Mouse (Mus musculus): Measurements from ENCODE around the gene Oaz1. TPM values are rescaled to one million over a fixed set of nuclear protein-coding genes. Genes with fewer than 3 reads are reported as not detected.

Oaz1 gene
- polyA plus RNA-seq, 1 experiment = 1,349 TPM

- Histone ChIP-seq H3K79me2 (ENCODE audit: control insufficient read depth, insufficient read depth) (peaks cover 26% of the 10 kb centered on the region), H3ac (ENCODE audit: control insufficient read depth, insufficient read length) (no peak overlapping the region), H3K4me3 (no peak overlapping the region), H3K27me3 (ENCODE audit: control insufficient read depth, insufficient read depth, insufficient read length) (no peaks in the 10 kb centered on the region), H3K36me3 (ENCODE audit: control insufficient read depth, insufficient read depth) (peaks cover 14% of the 10 kb centered on the region), H3K4me2 (ENCODE audit: low read depth) (no peak overlapping the region)
- peak; percentile 70 for TF ChIP-seq POLR2AphosphoS2 (IDR thresholded peaks at IDR 0.05; ENCODE audit: insufficient read length, low read depth)
- TF ChIP-seq POLR2A (IDR thresholded peaks at IDR 0.05; ENCODE audit: insufficient read length, low read depth) = peak; percentile 23
- no peak for TF ChIP-seq USF1 (IDR thresholded peaks at IDR 0.05; ENCODE audit: low read depth)
- TF ChIP-seq E2F4 (IDR thresholded peaks at IDR 0.05; ENCODE audit: insufficient read depth) = no peak
- no peak for TF ChIP-seq CEBPB (IDR thresholded peaks at IDR 0.05; ENCODE audit: insufficient read depth, poor library complexity, severe bottlenecking)
These were observed 3.2 kb downstream of the Oaz1 start for GRCm38 (mm10) chr10:80829359-80830278.

GRCm38 (mm10) chr10:80831136-80831535, 4.7 kb downstream of the Oaz1 start:
- Histone ChIP-seq H3K36me3 (ENCODE audit: control insufficient read depth, insufficient read depth) (peaks cover 14% of the 10 kb centered on the region), H3K27me3 (ENCODE audit: control insufficient read depth, insufficient read depth, insufficient read length) (no peaks in the 10 kb centered on the region), H3K4me3 (no peak overlapping the region), H3K4me2 (ENCODE audit: low read depth) (no peak overlapping the region), H3ac (ENCODE audit: control insufficient read depth, insufficient read length) (no peak overlapping the region), H3K79me2 (ENCODE audit: control insufficient read depth, insufficient read depth) (peaks cover 26% of the 10 kb centered on the region)
- TF ChIP-seq TCF12 (IDR thresholded peaks at IDR 0.05; ENCODE audit: insufficient read depth, poor library complexity, severe bottlenecking) = no peak
- TF ChIP-seq E2F4 (IDR thresholded peaks at IDR 0.05; ENCODE audit: insufficient read depth) = no peak
- TF ChIP-seq SRF (IDR thresholded peaks at IDR 0.05; ENCODE audit: control insufficient read depth, insufficient read length, low read depth) = no peak
- TF ChIP-seq TCF3 (IDR thresholded peaks at IDR 0.05; ENCODE audit: insufficient read length, low read depth) = no peak
- TF ChIP-seq MYOD1 (IDR thresholded peaks at IDR 0.05; ENCODE audit: control insufficient read depth in 1 of 3, insufficient read length in 2 of 3, low read depth in 2 of 3) = no peak
- no peak for TF ChIP-seq MYOG (IDR thresholded peaks at IDR 0.05; ENCODE audit: control insufficient read depth in 1 of 3, insufficient read depth in 1 of 3, insufficient read length in 2 of 3, low read depth in 2 of 3)
- TF ChIP-seq POLR2AphosphoS2 (IDR thresholded peaks at IDR 0.05; ENCODE audit: insufficient read length, low read depth) = peak; percentile 73

- H3K79me2 ChIP-seq (ENCODE audit: control insufficient read depth, insufficient read depth) = peaks cover 14% of the 10 kb centered on the region
- no peaks in the 10 kb centered on the region for H3K27me3 ChIP-seq (ENCODE audit: control insufficient read depth, insufficient read depth, insufficient read length)
- peaks cover 14% of the 10 kb centered on the region for H3K36me3 ChIP-seq (ENCODE audit: control insufficient read depth, insufficient read depth)
- no peak overlapping the region for H3K4me3 ChIP-seq
- no peak overlapping the region for H3K4me2 ChIP-seq (ENCODE audit: low read depth)
- no peak for TF ChIP-seq E2F4 (IDR thresholded peaks at IDR 0.05; ENCODE audit: insufficient read depth)
- no peak for TF ChIP-seq CEBPB (IDR thresholded peaks at IDR 0.05; ENCODE audit: insufficient read depth, poor library complexity, severe bottlenecking)
- TF ChIP-seq MYOD1 (IDR thresholded peaks at IDR 0.05; ENCODE audit: control insufficient read depth in 1 of 3, insufficient read length in 2 of 3, low read depth in 2 of 3) = no peak
- no peak for TF ChIP-seq USF1 (IDR thresholded peaks at IDR 0.05; ENCODE audit: low read depth)
- TF ChIP-seq SRF (IDR thresholded peaks at IDR 0.05; ENCODE audit: control insufficient read depth, insufficient read length, low read depth) = no peak
- no peak for TF ChIP-seq POLR2AphosphoS2 (IDR thresholded peaks at IDR 0.05; ENCODE audit: insufficient read length, low read depth)
- no peak for TF ChIP-seq TCF12 (IDR thresholded peaks at IDR 0.05; ENCODE audit: insufficient read depth, poor library complexity, severe bottlenecking)
- TF ChIP-seq POLR2A (IDR thresholded peaks at IDR 0.05; ENCODE audit: insufficient read length, low read depth) = no peak
- TF ChIP-seq MYOG (IDR thresholded peaks at IDR 0.05; ENCODE audit: control insufficient read depth in 1 of 3, insufficient read depth in 1 of 3, insufficient read length in 2 of 3, low read depth in 2 of 3) = no peak
- TF ChIP-seq MAX (IDR thresholded peaks at IDR 0.05; ENCODE audit: low read depth) = no peak
- no peak for TF ChIP-seq REST (IDR thresholded peaks at IDR 0.05; ENCODE audit: insufficient read depth, insufficient read length)
- no peak for TF ChIP-seq TCF3 (IDR thresholded peaks at IDR 0.05; ENCODE audit: insufficient read length, low read depth)
- no peak overlapping the region for H3ac ChIP-seq (ENCODE audit: control insufficient read depth, insufficient read length)
These were observed 6.4 kb downstream of the Oaz1 start for GRCm38 (mm10) chr10:80832818-80833217.

DNA sequence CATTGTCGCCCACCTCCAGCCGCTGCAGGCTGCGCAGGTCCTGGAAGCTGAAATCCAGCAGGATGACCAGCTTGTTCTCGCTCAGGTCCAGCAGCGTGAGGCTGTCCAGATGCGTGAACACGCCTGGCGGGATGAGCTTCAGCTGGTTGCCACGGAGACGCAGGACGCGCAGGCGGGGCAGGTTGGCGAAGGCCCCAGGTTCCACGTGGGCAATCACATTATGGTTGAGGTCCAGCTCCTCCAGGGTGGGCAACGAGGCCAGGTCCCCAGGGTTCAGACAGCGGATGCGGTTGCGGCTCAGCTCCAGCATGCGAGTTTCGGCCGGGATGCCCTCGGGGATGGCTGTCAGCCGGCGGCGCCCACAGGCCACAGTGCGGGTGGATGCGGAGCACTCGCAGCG, 9.2 kb downstream of the Oaz1 start:
- H3ac ChIP-seq (ENCODE audit: control insufficient read depth, insufficient read length) = no peak overlapping the region
- peaks cover 2% of the 10 kb centered on the region for H3K36me3 ChIP-seq (ENCODE audit: control insufficient read depth, insufficient read depth)
- TF ChIP-seq REST (IDR thresholded peaks at IDR 0.05; ENCODE audit: insufficient read depth, insufficient read length) (no peak), SRF (IDR thresholded peaks at IDR 0.05; ENCODE audit: control insufficient read depth, insufficient read length, low read depth) (no peak), POLR2AphosphoS2 (IDR thresholded peaks at IDR 0.05; ENCODE audit: insufficient read length, low read depth) (no peak), TCF12 (IDR thresholded peaks at IDR 0.05; ENCODE audit: insufficient read depth, poor library complexity, severe bottlenecking) (no peak), MYOD1 (IDR thresholded peaks at IDR 0.05; ENCODE audit: control insufficient read depth in 1 of 3, insufficient read length in 2 of 3, low read depth in 2 of 3) (no peak), MAX (IDR thresholded peaks at IDR 0.05; ENCODE audit: low read depth) (no peak), USF1 (IDR thresholded peaks at IDR 0.05; ENCODE audit: low read depth) (no peak), E2F4 (IDR thresholded peaks at IDR 0.05; ENCODE audit: insufficient read depth) (no peak), POLR2A (IDR thresholded peaks at IDR 0.05; ENCODE audit: insufficient read length, low read depth) (no peak)
- H3K4me2 ChIP-seq (ENCODE audit: low read depth) = no peak overlapping the region
- H3K79me2 ChIP-seq (ENCODE audit: control insufficient read depth, insufficient read depth) = no peaks in the 10 kb centered on the region
- no peaks in the 10 kb centered on the region for H3K27me3 ChIP-seq (ENCODE audit: control insufficient read depth, insufficient read depth, insufficient read length)
- H3K4me3 ChIP-seq = no peak overlapping the region

- Histone ChIP-seq H3K36me3 (ENCODE audit: control insufficient read depth, insufficient read depth) (no peaks in the 10 kb centered on the region), H3K4me2 (ENCODE audit: low read depth) (peak overlapping the region; percentile 31), H3K27me3 (ENCODE audit: control insufficient read depth, insufficient read depth, insufficient read length) (peaks cover 2% of the 10 kb centered on the region), H3K4me3 (no peak overlapping the region), H3ac (ENCODE audit: control insufficient read depth, insufficient read length) (no peak overlapping the region), H3K79me2 (ENCODE audit: control insufficient read depth, insufficient read depth) (no peaks in the 10 kb centered on the region)
- no peak for TF ChIP-seq E2F4 (IDR thresholded peaks at IDR 0.05; ENCODE audit: insufficient read depth)
- peak; percentile 70; the same call in 1 of the 2 replicates for TF ChIP-seq CEBPB (IDR thresholded peaks at IDR 0.05; ENCODE audit: insufficient read depth, poor library complexity, severe bottlenecking)
- peak; percentile 83 for TF ChIP-seq TCF12 (IDR thresholded peaks at IDR 0.05; ENCODE audit: insufficient read depth, poor library complexity, severe bottlenecking)
- TF ChIP-seq MYOG (IDR thresholded peaks at IDR 0.05; ENCODE audit: control insufficient read depth in 1 of 3, insufficient read depth in 1 of 3, insufficient read length in 2 of 3, low read depth in 2 of 3) = peak; percentile 91 to 95 (median 94)
- TF ChIP-seq USF1 (IDR thresholded peaks at IDR 0.05; ENCODE audit: low read depth) = no peak
- peak; percentile 62 to 96 (median 88) for TF ChIP-seq MYOD1 (IDR thresholded peaks at IDR 0.05; ENCODE audit: control insufficient read depth in 1 of 3, insufficient read length in 2 of 3, low read depth in 2 of 3)
- no peak for TF ChIP-seq POLR2A (IDR thresholded peaks at IDR 0.05; ENCODE audit: insufficient read length, low read depth)
- no peak for TF ChIP-seq POLR2AphosphoS2 (IDR thresholded peaks at IDR 0.05; ENCODE audit: insufficient read length, low read depth)
- no peak for TF ChIP-seq REST (IDR thresholded peaks at IDR 0.05; ENCODE audit: insufficient read depth, insufficient read length)
- no peak for TF ChIP-seq MAX (IDR thresholded peaks at IDR 0.05; ENCODE audit: low read depth)
- no peak for TF ChIP-seq SRF (IDR thresholded peaks at IDR 0.05; ENCODE audit: control insufficient read depth, insufficient read length, low read depth)
- TF ChIP-seq TCF3 (IDR thresholded peaks at IDR 0.05; ENCODE audit: insufficient read length, low read depth) = peak; percentile 84
These were observed 10.5 kb downstream of the Oaz1 start for GRCm38 (mm10) chr10:80836949-80837379.

Data from myocyte (in vitro differentiated cells).